Mouse (Mus musculus): Measurements from ENCODE around the gene Pdxdc1.
A peak's percentile ranks its signal among the peaks of the same experiment; 100 is the strongest.
"Not testable (repeated sequence)": the region's sequence is repeated elsewhere in the genome, so short reads cannot be mapped to it uniquely, and the experiment has no call there.

Gene Pdxdc1

DNA sequence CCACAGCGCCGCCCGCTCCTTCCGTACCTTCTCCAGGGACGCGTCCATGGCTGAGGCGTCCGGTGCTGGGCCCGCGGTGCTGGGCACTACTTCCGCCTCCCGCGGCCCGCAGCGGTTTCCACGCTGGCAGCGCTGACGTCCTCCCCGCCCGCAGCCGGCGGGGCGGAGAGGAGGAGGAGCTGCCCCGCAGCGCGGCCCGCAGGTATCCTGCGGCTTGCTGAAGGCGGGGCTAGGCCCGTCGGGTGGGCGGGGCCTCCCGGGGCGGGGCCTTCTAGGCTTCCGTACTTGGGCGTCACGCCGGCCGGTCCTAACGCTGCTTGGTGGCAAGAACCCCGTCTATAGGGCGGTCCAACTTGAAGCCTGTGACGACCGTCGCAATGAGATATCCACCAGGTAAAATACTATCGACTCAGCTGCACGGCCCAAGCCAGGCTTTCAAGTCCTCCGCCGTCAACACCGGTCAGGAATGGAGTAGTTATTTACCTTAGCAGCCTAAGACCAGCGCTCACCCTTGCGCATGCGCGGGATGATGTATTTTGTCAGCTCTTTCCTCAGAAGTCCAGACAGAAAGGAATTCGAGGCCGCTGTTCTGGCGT lies at the start of gene Pdxdc1, which contains the start of gene Mpv17l:
Gene Pdxdc1 (minus strand): TSS at position 244 of the 596 bp plus-strand sequence.
Gene Mpv17l (plus strand): TSS at position 274 of the 596 bp plus-strand sequence.
- DNase-seq (ENCODE audit: low read depth) = peak; percentile 98

- no peak for DNase-seq (ENCODE audit: low read depth)
Measured at GRCm38 (mm10) chr16:13951245-13951644, 48.3 kb upstream of the Pdxdc1 start.

GRCm38 (mm10) chr16:13946306-13946705 lies 43.4 kb upstream of the Pdxdc1 start:
- DNase-seq (ENCODE audit: low read depth) = no peak

GRCm38 (mm10) chr16:13945153-13945552 lies 42.2 kb upstream of the Pdxdc1 start:
- DNase-seq (ENCODE audit: low read depth) = no peak

- no peak for DNase-seq (ENCODE audit: low read depth)
Measured at GRCm38 (mm10) chr16:13944752-13945151, 41.8 kb upstream of the Pdxdc1 start.

DNA sequence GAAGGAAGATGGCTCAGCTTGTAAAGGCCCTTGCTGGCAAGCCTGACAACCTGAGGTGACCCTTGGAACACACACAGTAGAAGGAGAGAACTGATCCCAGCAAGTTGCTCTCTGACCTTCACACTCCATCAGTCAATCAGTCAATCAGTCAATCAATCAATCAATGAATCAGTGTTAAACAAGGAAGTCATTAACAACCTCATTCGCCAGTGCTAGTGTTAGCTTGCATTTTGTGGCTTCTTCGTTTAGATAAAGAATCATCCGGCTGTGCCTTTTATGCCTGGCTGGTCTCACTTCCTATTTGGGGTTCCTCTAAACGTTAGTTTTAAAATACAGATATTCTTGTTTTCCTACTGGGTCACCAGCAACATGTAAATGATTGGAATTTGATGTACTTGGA lies 41.2 kb upstream of the Pdxdc1 start:
- no peak for DNase-seq (ENCODE audit: low read depth)

DNA sequence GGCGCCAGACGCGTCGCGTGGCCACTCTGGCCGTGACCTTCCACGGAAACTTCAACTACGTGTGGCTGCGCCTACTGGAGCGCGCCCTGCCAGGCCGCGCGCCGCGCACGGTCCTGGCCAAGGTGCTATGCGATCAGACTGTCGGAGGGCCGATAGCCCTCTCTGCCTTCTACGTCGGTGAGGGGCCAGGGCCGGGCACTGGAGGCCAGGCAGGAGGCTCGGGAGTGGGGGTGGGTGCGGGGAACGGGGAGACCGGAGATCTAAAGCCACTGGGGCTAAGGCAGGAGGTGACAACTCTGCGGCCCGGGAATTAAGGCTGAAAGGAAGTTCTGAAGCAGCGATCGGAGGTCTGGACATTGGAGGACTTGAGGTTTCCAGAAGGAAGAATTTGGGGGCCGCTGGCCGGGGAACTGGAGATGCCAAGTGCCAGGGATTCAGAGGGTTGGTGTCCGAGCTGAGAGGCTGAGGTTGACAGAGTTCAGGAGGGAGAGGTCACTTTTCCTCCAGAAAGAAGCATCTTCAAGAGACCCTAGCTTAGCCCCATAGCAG lies 38.0 kb upstream of the Pdxdc1 start:
- no peak for DNase-seq (ENCODE audit: low read depth)

GRCm38 (mm10) chr16:13940139-13940846 lies 37.4 kb upstream of the Pdxdc1 start:
- no peak for DNase-seq (ENCODE audit: low read depth)

GRCm38 (mm10) chr16:13927456-13928075 lies 24.6 kb upstream of the Pdxdc1 start:
- DNase-seq (ENCODE audit: low read depth) = no peak

DNA sequence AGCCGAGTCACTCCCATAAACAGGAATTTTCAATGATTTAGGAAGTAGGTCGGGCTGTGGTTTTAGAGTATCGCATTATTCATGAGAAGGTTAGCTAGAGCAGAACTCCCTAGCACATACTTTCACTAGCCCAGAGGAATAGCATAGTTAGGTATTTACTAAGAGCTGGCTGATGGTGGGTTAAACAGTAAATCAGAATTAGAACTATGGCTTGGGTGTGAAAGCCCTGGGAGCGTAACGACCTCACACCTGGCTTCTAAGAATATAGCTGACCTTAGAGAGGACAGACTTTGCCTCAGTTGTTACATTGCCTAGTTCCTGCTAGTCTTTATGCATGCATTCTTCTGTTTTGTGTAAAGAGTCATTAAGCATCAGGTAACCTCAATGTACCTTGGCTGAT lies 20.0 kb upstream of the Pdxdc1 start:
- DNase-seq (ENCODE audit: low read depth) = not testable (repeated sequence)

DNA sequence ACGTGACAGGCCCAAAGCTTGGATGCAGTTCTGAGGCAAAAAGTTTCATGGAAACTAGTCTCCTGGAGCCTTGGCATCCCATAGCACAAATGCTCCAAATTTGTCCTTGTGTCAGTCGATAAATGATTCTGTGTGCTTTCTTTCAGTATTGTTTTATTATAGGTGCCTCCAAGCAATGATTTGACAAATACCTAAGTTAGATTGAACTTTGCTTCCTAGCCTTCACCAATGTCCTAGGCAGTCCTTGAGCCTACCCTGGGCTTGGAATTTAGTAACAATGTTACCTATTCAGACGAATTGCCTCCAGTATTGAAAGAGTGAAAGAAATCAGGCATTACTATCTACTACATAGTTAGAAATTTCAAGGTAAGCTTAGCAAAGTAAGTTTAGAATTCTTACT lies 19.6 kb upstream of the Pdxdc1 start:
- not testable (repeated sequence) for DNase-seq (ENCODE audit: low read depth)

GRCm38 (mm10) chr16:13921781-13922180 lies 18.9 kb upstream of the Pdxdc1 start:
- no peak for DNase-seq (ENCODE audit: low read depth)

DNA sequence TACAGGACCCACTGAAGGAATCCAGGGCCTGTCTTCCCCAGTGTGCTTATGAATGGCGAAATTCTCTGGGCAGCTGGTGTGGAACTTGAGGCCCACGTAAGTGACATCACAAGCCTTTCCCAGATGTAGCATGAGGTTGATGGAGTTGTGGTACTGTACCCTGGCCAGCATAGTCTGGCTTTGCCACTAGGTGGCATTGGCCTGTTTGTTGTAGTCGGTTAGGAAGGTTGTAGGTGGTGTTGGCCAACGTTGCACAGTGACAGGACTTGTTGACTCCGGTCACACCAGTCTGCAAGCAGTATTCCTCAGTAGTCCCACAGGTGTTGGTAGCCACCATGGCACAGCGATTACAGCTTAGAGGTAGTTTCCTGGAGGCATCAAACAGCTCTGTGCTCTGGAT lies 18.1 kb upstream of the Pdxdc1 start:
- DNase-seq (ENCODE audit: low read depth) = peak; percentile 16

DNA sequence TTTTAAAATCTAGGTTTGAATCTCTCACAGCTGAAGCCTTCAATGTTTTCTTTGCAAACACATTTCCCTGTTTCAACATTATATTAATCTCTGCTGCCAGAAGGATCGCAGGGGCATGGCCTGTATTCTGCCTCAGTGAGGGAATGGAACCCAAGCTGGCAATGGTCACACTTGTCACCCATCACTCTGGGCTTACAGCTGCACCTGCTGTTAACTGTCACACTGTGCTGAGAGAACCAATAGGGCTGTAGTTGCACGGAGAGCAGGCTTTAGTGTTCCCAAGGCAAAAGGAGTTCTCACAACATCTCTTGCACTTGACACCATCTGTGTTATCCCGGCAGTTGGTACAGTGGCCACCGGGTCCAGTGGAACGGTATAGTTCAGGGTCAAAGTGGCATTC lies 17.2 kb upstream of the Pdxdc1 start:
- no peak for DNase-seq (ENCODE audit: low read depth)

DNA sequence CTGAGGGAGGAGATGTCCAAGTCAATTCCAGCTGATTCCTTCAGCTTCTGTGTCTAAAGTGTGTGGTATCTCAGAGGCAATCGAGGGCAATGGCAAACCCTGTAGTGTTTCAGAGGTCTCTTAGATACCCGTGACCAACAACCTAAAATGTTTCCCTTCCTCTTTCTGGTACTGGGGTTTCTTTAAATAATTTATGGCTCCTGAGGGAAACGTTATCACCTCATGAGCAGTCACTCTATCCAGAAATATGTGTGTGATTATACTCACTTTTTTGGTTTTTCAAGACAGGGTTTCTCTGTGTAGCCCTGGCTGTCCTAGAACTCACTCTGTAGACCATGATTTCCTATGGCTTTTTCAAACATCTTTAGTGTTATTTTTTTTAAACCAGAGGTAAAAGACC lies 4.4 kb upstream of the Pdxdc1 start:
- no peak for DNase-seq (ENCODE audit: low read depth)

DNA sequence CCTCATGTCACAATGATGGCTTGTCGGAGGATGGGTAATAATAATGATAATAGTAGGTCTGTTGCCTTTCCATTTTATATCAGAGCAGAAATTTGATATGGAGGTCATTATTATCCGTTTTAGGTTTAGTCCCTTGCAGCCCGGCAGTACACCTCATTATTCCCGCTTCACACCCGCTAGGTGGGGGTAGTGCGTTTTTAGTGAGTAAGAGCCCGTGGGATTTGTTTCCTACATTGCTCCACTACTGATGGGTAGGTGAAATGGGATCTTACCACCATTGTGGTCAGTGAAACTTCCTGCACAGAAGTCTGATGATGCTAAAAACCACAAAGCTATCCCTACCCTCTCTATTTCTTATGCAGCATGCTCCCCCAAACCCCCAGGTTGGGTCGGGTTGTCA lies 557 bp upstream of the Pdxdc1 start:
- DNase-seq (ENCODE audit: low read depth) = no peak

- DNase-seq (ENCODE audit: low read depth) = peak; percentile 67
Measured at GRCm38 (mm10) chr16:13902397-13902831, 517 bp downstream of the Pdxdc1 start.

DNA sequence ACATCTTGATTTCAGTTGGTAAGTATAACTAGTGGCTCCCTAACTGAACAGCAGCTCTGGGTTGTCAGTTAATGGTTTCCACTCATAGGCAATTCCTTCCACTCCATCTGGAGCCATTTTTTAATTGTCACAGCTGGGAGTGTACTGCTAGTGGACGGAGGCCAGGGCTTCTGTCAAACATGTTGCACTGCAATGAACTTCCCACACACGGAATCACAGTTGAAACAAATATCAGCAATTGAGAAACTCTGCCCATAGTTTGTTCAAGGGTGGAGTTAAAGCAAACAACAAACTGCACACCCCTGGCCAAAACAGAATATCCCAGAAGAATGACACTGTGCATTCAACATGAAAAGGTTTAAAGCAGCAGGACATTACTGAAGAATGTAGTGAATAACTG lies 4.0 kb downstream of the Pdxdc1 start:
- DNase-seq (ENCODE audit: low read depth) = no peak

- DNase-seq (ENCODE audit: low read depth) = no peak
Measured at GRCm38 (mm10) chr16:13896357-13896756, 6.6 kb downstream of the Pdxdc1 start.

DNA sequence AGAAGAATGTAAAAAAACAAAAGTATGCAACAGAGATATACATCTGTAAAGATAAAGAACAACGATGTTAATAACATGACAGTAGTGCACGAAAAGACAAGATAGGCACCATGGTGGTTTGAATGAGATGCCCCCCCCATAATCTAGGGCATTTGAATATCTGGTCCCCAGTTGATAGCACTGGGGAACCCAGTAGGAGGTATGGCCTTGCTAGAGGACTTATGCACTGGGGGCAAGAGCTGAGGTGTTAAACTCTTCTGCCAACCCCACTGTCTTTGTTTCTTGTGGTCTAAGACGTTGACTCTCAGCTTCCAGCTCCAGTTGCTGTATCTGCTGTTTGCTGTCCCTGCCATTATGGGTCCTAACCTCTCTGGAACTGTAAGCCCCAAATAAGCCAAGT lies 7.2 kb downstream of the Pdxdc1 start:
- no peak for DNase-seq (ENCODE audit: low read depth)

- DNase-seq (ENCODE audit: low read depth) = no peak
Measured at GRCm38 (mm10) chr16:13894097-13894496, 8.8 kb downstream of the Pdxdc1 start.

DNA sequence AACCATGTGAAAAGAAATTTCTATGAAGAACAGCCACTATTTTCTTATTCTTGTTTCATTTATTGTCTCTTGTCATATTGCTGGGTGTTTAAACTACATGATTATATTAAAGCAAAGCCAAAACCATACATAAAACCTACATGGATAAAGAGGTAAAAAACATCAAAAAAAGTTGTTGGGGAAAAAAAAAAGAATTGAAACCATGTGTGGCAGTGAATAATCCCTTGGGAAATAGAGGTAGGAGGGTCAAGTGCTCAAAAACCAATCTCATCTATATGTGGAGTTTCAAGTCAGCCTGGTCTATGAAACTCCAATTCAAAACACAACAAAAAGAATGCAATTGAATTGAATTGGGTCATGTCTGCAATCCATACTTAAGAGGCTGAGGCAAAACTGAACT lies 10.1 kb downstream of the Pdxdc1 start:
- no peak for DNase-seq (ENCODE audit: low read depth)

DNA sequence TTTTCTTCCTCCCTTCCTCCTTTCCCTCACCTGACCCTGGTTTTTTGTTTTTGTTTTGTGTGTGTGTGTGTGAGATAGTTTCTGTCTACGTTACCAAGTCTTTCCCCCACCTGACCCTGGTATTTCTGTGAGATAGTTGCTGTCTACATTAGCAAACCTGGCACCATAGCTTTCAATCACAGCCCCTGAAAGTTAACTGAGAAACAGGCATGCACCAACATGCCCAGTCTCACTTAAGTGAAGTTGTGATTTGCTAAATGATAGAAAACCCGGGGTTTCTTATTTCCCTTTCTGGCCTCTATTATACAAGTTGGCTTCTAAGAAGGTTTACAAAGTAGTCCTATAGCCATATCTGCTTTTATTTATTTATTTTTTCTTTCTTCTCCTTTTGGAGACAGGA lies 12.5 kb downstream of the Pdxdc1 start:
- no peak for DNase-seq (ENCODE audit: low read depth)
